Mouse (Mus musculus) liver, embryonic 12.5 days (tissue): Measurements from ENCODE around the gene Kctd6. TPM values are rescaled to one million over a fixed set of nuclear protein-coding genes. Genes with fewer than 3 reads are reported as not detected.
"Not testable (repeated sequence)": the region's sequence is repeated elsewhere in the genome, so short reads cannot be mapped to it uniquely, and the experiment has no call there.

ENCODE experiments used
- ATAC-seq: fragments of 200-750 bp; cut with Nextera tagmentation; 2 replicates; pipeline ENCODE4 v1.8.0; 2017; ENCODE audit warnings: moderate number of reproducible peaks, mild to moderate bottlenecking, moderate library complexity
- H3K27ac ChIP-seq: fragments of 300-500 bp; sonication (generic); 2 replicates; pipeline ENCODE4 v1.5.1; 2016; ENCODE audit warnings: mild to moderate bottlenecking
- H3K27me3 ChIP-seq: fragments of 300-500 bp; sonication (generic); replicated peaks from 2 replicates; pipeline ENCODE4 v1.6.1; 2016; ENCODE audit warnings: mild to moderate bottlenecking, moderate library complexity
- H3K36me3 ChIP-seq: fragments of 300-500 bp; sonication (generic); 2 replicates; pipeline ENCODE4 v1.6.1; 2016; ENCODE audit warnings: mild to moderate bottlenecking, moderate library complexity
- H3K4me1 ChIP-seq: fragments of 300-500 bp; sonication (generic); 2 replicates; pipeline ENCODE4 v1.6.1; 2016
- H3K4me2 ChIP-seq: fragments of 300-500 bp; sonication (generic); 2 replicates; pipeline ENCODE4 v1.6.1; 2016; ENCODE audit warnings: mild to moderate bottlenecking, moderate library complexity
- H3K4me3 ChIP-seq: fragments of 300-500 bp; sonication (generic); 2 replicates; pipeline ENCODE4 v1.5.1; 2016; ENCODE audit warnings: mild to moderate bottlenecking, moderate library complexity
- H3K9ac ChIP-seq: fragments of 300-500 bp; sonication (generic); 2 replicates; pipeline ENCODE4 v1.6.1; 2016; ENCODE audit warnings: mild to moderate bottlenecking, moderate library complexity
- H3K9me3 ChIP-seq: fragments of 300-500 bp; sonication (generic); replicated peaks from 2 replicates; pipeline ENCODE4 v1.6.1; 2016; ENCODE audit warnings: mild to moderate bottlenecking, moderate library complexity
- WGBS: fragments of 180-500 bp; shearing (Covaris S2); methylation state at CpG from one replicate; pipeline ENCODE4 v1.1.7; 2016; ENCODE audit not compliant: insufficient replicate concordance; 5-methylcytosine and 5-hydroxymethylcytosine counted together
- polyA plus RNA-seq: library from polyadenylated mRNA; unstranded; fragments of >200 nt; fragmentation: Nextera tagmentation; extraction: Ambion mirVana; gene quantifications from 2 replicates; pipeline ENCODE4 v1.2.1, GENCODE M21; 2016

The Kctd6 gene
- polyA plus RNA-seq = 7.8 and 8.6 TPM in 2 replicates

DNA sequence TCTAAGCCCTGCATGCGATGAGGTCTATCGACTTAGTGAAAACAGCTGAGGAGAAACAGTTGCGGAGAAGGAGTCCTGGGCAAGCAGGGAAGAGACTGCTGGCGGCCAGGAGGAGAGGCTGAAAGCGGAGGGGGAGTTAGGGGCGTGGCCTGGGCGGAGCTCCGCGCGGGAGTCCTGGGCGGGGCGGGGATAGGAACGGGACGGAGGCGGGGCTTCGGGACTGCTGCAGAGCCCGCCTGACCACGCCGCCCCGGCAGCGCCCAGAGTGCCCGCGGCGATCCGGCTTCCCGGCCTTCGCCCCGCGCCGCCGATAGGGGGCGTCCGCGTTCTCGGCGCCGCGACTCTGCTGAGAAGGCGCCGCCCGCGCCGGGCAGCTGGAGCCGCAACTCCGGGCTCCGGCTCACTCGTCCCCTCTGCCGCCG lies at the start of gene Kctd6:
TSS of gene Kctd6 (plus strand) at position 338 of the 422 bp plus-strand sequence.
- H3K27ac ChIP-seq = peak within 1 kb of the TSS; percentile 90
- no peaks in the 10 kb centered on the region for H3K36me3 ChIP-seq
- peak within 1 kb of the TSS; percentile 83 for H3K4me3 ChIP-seq
- peak within 1 kb of the TSS; percentile 90 for H3K9ac ChIP-seq
- H3K4me2 ChIP-seq = peak within 1 kb of the TSS; percentile 79
- under 1% methylated on average over 41 of the region's 49 CpGs for WGBS
- peak; percentile 96 for ATAC-seq
- H3K27me3 ChIP-seq = no peaks in the 10 kb centered on the region
- H3K4me1 ChIP-seq = peaks cover 21% of the 10 kb centered on the region
- no peaks in the 10 kb centered on the region for H3K9me3 ChIP-seq

DNA sequence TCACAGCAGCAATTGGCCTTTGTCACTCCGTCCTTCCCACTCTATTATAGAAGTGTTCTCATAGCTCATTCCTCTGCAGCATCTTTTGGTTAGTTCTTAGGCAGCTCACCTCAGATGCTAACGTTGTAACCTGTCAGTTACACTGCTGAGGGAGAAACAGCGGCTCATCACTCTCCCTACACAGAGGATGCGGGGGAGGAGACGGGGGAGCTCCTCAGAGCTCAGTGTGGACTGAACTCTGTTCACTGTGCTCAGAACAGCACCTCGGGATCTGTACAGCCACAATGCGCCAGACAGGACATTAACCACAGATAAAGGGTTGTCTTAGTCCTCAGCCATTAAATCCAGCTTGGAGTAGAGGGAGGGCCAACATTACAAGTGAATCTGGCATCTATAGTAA lies 49.5 kb upstream of the Kctd6 start:
- Histone ChIP-seq H3K27ac (no peak overlapping the region), H3K36me3 (peaks cover 71% of the 10 kb centered on the region), H3K27me3 (no peaks in the 10 kb centered on the region), H3K4me1 (no peaks in the 10 kb centered on the region), H3K9ac (no peak overlapping the region), H3K4me2 (no peak overlapping the region), H3K9me3 (no peaks in the 10 kb centered on the region), H3K4me3 (no peak overlapping the region)
- 70% methylated on average over 7 of the region's 7 CpGs for WGBS
- no peak for ATAC-seq

DNA sequence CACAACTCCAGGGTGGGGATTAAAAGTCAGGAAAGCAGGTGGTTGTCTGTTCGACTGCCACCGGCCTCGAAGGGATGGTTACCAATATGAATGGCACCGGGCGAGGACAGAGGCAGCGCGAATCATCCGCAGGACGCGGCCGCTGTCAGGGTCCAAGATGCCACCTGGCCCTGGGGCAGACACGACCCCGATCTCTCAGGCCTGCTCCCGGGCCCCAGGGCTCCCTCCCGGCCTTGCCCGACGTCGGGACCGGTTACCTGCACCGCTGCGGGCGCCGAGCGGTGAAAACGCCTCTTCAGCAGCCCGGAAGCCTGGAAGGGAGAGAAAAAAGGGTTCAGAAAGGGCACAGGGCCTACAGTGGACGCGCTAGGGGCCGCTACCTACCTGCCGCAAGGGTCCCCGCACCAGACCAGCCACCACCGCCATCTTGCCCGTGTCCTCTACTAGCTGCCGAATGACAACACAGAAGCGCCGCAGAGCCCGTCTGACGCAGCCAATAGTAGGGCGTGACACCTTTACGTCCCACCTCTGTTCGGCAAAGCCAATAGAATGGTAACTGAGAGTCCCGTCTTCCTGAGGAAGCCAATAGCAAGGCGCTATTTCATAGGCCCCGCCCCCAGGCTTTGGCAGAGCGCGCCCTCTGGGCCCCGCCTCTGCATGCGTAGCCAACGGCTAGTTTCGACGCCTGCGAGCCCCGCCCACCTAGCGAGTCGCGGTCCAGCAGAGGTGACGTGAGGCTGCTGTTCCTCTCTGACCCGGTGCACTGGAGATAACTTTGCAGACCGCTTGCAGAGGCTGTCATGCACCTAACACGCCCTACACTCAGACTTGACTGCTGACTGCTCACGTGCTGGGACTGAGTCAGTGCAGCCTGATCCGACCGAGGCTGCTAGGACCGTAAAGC lies 41.2 kb upstream of the Kctd6 start, which contains the start of gene Pdhb:
TSS of gene Pdhb (minus strand) at position 519 of the 904 bp plus-strand sequence.
- under 1% methylated on average over 64 of the region's 64 CpGs for WGBS
- Histone ChIP-seq H3K36me3 (peaks cover 37% of the 10 kb centered on the region), H3K4me1 (peaks cover 15% of the 10 kb centered on the region), H3K9me3 (no peaks in the 10 kb centered on the region), H3K4me3 (peak within 1 kb of the TSS; percentile 98), H3K9ac (peak within 1 kb of the TSS; percentile 95), H3K4me2 (peak within 1 kb of the TSS; percentile 84), H3K27me3 (0 out of 2 replicates have a peak, but pooled peaks cover 3% of the 10 kb centered on the region), H3K27ac (peak within 1 kb of the TSS; percentile 89)
- peak; percentile 98 for ATAC-seq

DNA sequence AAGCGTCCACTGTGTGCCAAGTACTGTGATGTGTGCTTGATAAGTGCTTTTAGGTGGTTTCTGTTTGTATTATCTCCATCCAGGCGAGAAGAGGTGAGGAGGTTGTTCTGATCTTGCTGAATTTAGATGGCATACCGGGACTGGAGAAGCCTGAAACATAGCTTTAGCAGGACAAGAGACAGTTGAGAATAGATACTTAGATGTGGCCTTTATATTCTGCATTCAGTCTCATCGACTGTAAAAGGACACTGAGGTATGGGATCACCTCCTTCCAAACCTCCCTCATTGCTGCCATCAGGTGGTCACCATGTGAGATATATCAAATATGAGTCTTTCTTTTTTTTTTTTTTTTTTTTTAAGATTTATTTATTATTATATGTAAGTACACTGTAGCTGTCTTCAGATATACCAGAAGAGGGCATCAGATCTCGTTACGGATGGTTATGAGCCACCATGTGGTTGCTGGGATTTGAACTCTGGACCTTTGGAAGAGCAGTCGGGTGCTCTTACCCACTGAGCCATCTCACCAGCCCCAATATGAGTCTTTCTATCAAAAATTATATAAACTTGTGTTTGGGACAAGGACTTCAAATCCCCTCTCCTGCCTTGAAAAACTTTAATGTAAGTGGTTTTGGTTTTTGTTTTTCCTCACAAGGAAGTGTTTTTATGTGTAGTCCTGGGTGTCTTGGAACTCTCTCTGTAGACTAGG lies 40.2 kb upstream of the Kctd6 start:
- H3K9me3 ChIP-seq, H3K27me3 ChIP-seq, ATAC-seq: not testable (repeated sequence)
- H3K4me3 ChIP-seq = peak overlapping the region; percentile 98
- WGBS = 23% methylated on average over 5 of the region's 7 CpGs
- peak overlapping the region; percentile 51 for H3K9ac ChIP-seq
- peak overlapping the region; percentile 84 for H3K4me2 ChIP-seq
- H3K36me3 ChIP-seq = peaks cover 28% of the 10 kb centered on the region
- H3K27ac ChIP-seq = peak overlapping the region; percentile 89
- H3K4me1 ChIP-seq = peaks cover 15% of the 10 kb centered on the region

DNA sequence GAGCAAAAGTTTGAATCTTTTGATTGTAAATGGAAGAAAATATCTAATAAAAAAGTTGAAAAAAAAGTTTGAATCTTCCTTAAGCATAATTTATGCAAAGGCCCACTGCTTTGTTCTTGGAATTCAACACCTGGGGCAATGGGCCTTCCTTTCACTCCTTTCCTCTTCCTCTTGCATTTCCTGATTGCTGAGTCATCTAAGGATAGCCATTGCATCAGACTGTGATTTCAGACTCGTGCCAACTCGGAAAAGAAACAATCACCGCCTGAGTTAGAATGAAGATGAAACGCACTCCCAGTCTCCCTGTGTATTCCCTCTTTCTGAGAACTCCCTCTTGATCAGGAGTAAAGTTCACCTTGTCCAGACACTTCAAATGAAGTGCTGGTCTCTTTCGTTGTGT lies 39.3 kb upstream of the Kctd6 start:
- no peak overlapping the region for H3K27ac ChIP-seq
- H3K9me3 ChIP-seq = no peaks in the 10 kb centered on the region
- no peak overlapping the region for H3K9ac ChIP-seq
- peaks cover 15% of the 10 kb centered on the region for H3K4me1 ChIP-seq
- 0 out of 2 replicates have a peak, but pooled peaks cover 3% of the 10 kb centered on the region for H3K27me3 ChIP-seq
- no peak for ATAC-seq
- no peak overlapping the region for H3K4me2 ChIP-seq
- H3K4me3 ChIP-seq = no peak overlapping the region
- H3K36me3 ChIP-seq = peaks cover 19% of the 10 kb centered on the region
- 72% methylated on average over 5 of the region's 5 CpGs for WGBS

DNA sequence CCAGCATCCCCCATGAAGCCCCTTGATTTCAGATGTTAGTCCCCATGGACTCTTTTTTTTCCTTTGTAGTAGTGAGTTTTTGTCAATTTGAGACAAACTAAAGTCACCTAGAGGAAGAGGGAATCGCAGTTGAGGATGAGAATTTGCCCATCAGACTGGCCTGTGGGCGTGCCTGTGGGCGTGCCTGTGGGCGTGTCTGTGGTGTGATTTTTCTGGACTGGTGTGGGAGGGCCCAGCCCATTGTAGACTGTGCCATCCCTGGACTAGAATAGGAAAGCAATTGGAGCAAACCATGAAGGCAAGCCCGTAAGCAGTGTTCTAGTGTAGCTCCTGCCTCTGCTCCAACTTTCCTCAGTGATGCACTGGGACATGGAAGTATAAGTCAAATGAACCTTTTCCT lies 37.7 kb upstream of the Kctd6 start:
- Histone ChIP-seq H3K27ac (no peak overlapping the region), H3K27me3 (0 out of 2 replicates have a peak, but pooled peaks cover 3% of the 10 kb centered on the region), H3K4me2 (no peak overlapping the region), H3K9me3 (no peaks in the 10 kb centered on the region), H3K4me3 (no peak overlapping the region), H3K9ac (no peak overlapping the region), H3K36me3 (peaks cover 3% of the 10 kb centered on the region; the same call in 1 of the 2 replicates), H3K4me1 (peaks cover 13% of the 10 kb centered on the region)
- ATAC-seq = no peak
- WGBS = 43% methylated on average over 5 of the region's 5 CpGs

DNA sequence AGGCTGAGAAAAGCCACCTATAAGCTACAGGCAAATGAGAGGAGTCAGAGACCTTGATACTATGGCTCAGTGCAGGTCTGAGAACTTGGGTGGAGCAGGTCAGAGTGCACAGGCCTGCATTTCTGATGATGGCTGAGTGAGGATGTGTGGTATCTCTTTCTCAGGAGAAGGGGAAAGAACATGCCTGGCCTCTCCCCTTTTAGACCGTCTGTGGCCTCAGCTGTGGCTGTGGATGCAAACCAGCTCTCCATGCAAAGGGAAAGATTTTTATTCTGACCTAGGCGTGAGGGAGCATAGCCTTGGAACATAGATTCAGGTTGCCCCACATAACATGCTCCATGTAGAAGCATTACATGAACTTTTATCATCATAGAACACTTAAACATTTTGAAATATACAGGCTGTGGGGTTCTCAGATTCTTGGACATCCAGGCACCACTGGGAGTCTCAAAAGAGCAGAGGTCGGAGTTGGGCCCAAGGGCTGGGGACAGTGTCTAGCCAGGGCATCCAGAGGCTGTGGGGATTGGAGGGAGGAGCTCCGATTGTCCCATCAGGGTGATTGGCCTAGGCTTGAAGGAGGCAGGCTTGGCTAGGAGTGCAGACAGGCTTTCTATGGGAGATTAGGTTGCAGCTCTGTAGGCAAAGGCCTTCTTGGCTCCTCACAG lies 33.4 kb upstream of the Kctd6 start:
- WGBS = 62% methylated on average over 4 of the region's 4 CpGs
- no peak for ATAC-seq
- H3K4me2 ChIP-seq = no peak overlapping the region

DNA sequence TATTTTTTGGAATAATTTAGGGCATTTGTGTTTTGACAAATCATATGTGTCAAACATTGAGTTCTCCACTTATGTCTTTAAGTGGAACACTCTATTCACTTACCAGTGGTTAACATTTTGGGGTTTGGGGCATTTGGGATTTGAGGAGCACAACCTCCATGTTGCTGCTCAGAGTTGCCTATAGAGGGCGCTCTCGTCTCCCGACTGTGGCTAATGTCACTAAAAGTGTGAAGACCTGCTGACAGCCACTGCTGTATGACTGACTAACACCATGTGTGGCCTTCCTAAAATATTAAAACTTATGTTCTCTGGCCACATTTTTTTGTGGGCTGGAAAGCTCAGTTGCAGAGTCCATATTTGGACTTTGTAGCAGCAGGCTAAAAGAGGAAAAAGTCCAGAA lies 30.6 kb upstream of the Kctd6 start:
- Histone ChIP-seq H3K4me1 (no peaks in the 10 kb centered on the region), H3K9ac (no peak overlapping the region), H3K27me3 (no peaks in the 10 kb centered on the region), H3K27ac (no peak overlapping the region), H3K36me3 (no peaks in the 10 kb centered on the region), H3K9me3 (no peaks in the 10 kb centered on the region), H3K4me3 (no peak overlapping the region), H3K4me2 (no peak overlapping the region)
- ATAC-seq = no peak
- 45% methylated on average over 3 of the region's 3 CpGs for WGBS

More for the DNA sequence above, 33.4 kb upstream of the Kctd6 start:
- Histone ChIP-seq H3K9ac (no peak overlapping the region), H3K4me1 (no peaks in the 10 kb centered on the region), H3K9me3 (no peaks in the 10 kb centered on the region), H3K4me3 (no peak overlapping the region), H3K36me3 (no peaks in the 10 kb centered on the region), H3K27ac (no peak overlapping the region), H3K27me3 (0 out of 2 replicates have a peak, but pooled peaks cover 3% of the 10 kb centered on the region)

DNA sequence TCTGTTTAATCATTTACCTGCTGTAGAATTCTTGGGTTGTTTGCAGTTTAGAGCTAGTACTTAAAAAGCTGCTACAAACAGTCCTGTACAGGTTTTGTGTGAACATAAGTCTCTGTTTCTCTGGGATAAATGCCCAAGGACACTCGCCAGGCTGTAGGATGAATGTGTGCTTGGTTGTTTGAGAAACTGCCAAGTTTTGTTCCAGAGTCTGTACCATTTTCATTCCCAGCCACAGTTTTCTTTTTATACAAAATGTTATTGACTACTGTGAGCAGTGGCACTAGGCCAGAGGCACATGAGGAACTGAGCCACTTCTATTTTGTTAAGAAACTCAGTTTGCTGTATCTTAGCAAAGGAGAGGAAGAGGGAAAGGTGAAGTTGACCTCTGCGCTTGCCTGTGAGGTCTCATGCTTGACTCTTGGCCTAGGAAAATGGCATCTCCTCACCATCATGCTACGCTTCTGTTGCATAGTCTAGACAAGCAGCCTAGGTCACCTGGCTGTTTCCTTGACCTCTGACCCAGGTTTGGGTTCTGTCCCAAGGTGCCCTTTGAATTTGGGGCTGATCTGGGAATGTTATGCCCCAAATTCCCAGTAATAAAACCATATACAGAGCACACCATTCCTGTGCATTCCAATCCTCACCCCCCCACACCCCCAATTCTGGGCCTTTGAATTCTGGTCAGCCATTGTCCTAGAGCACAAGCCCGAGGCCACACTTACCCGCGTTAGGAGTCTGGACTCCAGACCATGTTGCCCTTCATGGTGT lies 27.5 kb upstream of the Kctd6 start:
- Histone ChIP-seq H3K4me2 (no peak overlapping the region), H3K36me3 (no peaks in the 10 kb centered on the region), H3K27me3 (no peaks in the 10 kb centered on the region), H3K27ac (no peak overlapping the region), H3K9ac (no peak overlapping the region), H3K4me3 (no peak overlapping the region), H3K9me3 (no peaks in the 10 kb centered on the region), H3K4me1 (no peaks in the 10 kb centered on the region)
- ATAC-seq = no peak
- 77% methylated on average over 6 of the region's 6 CpGs for WGBS

DNA sequence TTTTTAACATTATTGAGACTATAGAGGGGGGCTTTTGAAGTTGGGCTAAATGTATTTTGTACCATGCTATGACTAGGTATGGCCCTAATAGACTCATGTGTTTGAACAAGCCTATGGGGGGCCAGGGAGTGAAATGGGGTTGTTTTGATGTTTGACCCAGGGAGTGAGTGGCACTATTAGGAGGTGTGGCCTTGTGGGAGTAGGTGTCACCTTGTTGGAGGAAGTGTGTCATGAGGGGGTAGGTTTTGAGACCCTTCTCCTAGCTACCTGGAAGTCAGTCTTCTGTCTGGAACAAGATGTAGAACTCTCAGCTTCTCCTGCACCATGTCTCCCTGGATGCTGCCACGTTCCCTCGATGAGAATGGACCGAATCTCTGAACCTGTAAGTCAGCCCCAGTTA lies 23.4 kb upstream of the Kctd6 start:
- H3K36me3 ChIP-seq = no peaks in the 10 kb centered on the region
- no peak overlapping the region for H3K4me3 ChIP-seq
- no peaks in the 10 kb centered on the region for H3K4me1 ChIP-seq
- no peaks in the 10 kb centered on the region for H3K9me3 ChIP-seq
- no peak overlapping the region for H3K9ac ChIP-seq
- no peak for ATAC-seq
- H3K27ac ChIP-seq = no peak overlapping the region
- no peaks in the 10 kb centered on the region for H3K27me3 ChIP-seq
- H3K4me2 ChIP-seq = no peak overlapping the region
- WGBS = 60% methylated on average over 3 of the region's 3 CpGs

DNA sequence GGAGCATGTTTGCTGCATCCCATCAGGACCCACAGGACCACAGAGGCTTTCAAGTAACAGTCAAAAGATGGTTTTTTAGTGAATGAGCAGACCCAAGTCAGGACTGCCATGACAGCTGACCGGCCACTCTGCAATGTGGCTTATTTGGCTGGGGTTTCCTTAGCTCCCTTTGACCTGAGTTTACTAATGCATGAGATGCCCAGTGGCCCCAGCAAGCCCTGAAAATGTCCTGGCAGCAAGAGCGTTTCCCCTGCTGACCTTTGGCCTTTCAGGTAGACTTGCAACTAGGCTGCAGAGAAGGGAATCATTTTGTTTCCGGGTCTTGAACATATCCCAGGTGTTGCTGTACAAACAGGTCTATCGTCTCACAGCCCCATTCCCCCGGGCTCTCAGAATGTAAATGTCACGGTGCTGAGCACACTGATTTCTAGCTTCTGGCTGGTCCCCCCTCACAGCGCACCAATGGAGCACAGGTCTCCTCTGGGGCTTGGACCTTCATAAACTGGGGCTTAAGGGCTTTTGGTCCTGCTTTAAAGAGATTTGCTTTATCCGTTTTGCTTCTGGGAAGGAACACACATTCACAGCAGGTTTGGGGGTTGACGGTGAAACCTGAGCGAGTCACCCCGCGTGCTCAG lies 22.5 kb upstream of the Kctd6 start:
- ATAC-seq = no peak
- whole genome bisulfite sequencing = 61% methylated on average over 12 of the region's 12 CpGs

More for the DNA sequence above, 22.5 kb upstream of the Kctd6 start:
- Histone ChIP-seq H3K9ac (no peak overlapping the region), H3K4me3 (no peak overlapping the region), H3K27ac (no peak overlapping the region), H3K27me3 (no peaks in the 10 kb centered on the region), H3K36me3 (no peaks in the 10 kb centered on the region), H3K4me1 (no peaks in the 10 kb centered on the region), H3K4me2 (no peak overlapping the region), H3K9me3 (no peaks in the 10 kb centered on the region)
